Mouse (Mus musculus) urinary bladder, adult 2 months (tissue): ENCODE data around the gene Rhebl1. TPM values are rescaled to one million over a fixed set of nuclear protein-coding genes. Genes with fewer than 3 reads are reported as not detected.

Experiments used
- DNase-seq: peaks from one replicate; pipeline ENCODE4 v3.0.0; 2022; ENCODE audit warnings: low spot score
- polyA plus RNA-seq: library from polyadenylated mRNA; depleted of rRNA; stranded (reverse); fragments of >200 nt; gene quantifications from 2 replicates; pipeline ENCODE4 v1.2.3, GENCODE M21; 2012

The Rhebl1 gene
- polyA plus RNA-seq, 1 experiment, result 12.4 TPM

DNA sequence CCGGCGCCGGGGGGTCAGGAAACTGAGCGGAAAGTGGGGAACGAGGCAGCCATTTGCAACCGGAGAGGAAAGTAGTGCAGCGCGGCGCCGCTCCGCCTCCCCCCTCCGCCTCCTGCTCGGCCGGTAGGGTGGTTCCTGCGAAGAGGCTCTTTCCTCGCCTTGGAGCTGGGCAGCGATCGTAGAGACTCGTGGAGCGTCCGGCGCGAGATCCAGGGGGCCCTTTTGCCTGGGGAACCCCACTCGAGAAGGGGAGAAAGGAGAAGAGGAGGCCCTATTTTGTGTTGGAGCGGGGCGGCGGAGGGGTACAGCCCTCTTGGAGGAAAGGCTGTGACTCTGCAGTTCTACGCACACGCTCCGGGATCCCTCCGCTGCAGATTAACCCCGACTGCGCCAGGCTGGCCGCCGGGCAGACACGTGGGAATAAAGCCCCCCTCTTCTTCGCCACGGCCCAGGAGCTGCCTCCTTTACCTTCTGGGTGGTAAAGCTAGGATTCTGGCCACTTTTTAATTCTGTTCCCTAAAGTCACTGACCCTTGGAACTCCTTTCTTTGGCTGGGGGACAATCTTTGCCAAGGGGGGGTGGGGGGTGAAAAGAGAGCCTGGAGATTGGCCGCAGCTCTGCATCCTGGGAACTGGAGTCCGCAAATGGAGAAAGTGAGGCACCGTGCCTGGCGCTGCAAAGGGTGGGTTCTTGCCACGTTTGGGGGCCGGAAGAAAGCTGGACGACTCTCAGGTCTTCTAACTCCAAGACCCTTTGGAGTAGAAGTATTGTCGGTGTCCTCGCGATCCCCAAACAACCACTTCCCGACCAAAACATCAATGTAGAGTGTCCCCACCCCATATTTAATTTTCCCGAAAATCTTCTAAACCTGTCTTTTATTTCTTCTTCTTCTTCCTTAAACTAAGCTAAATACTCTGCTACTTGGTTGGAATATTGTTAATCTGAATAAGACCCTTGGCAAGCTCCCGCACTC lies 22.1 kb downstream of the Rhebl1 start:
- DNase-seq, result peak; percentile 95

DNA sequence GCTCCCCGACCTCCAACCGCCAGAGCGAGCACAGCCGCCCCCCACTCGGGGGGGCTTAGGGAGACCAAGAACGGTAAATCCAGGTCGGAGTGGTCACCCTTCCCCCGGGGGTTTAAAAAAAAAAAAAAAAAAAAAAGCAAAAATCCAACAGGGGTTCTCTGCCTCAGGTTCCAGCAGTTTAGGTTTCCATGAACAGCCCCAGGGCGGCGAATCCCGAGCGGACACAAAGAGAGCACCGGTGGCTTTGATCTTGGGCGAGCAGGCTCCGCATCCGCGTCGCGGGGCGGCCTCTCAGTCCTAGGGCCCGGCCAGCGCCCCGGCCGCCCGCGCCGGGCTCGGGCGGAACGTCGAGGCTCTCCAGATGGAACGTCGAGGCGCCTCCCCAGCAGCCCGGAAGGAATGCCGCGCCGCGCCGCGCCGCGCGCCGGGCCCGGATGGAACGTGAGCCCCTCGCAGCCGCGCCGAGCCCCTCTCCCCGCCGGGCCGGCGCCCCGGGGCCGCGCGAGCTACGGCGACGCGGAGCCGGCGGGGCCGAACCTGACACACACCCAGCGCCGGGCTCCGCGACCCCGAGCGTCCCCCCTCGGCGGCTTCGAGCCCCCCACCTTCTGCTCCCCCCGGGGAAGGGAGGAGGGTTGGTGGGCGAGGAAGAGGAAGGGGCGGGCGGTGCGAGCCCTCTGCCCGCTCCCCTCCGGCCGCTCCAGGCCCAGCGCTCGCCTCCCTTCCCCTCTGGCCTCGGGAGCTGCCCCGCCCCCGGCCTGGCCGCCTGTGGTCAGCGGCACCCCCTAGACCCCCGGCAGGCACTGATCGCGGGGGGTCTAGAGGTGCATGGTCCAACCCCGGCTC lies 23.0 kb downstream of the Rhebl1 start, which contains the start of gene Kmt2d:
Gene Kmt2d, minus strand, starts transcription at position 135 of the 846 bp plus-strand sequence.
- DNase-seq, result no peak

DNA sequence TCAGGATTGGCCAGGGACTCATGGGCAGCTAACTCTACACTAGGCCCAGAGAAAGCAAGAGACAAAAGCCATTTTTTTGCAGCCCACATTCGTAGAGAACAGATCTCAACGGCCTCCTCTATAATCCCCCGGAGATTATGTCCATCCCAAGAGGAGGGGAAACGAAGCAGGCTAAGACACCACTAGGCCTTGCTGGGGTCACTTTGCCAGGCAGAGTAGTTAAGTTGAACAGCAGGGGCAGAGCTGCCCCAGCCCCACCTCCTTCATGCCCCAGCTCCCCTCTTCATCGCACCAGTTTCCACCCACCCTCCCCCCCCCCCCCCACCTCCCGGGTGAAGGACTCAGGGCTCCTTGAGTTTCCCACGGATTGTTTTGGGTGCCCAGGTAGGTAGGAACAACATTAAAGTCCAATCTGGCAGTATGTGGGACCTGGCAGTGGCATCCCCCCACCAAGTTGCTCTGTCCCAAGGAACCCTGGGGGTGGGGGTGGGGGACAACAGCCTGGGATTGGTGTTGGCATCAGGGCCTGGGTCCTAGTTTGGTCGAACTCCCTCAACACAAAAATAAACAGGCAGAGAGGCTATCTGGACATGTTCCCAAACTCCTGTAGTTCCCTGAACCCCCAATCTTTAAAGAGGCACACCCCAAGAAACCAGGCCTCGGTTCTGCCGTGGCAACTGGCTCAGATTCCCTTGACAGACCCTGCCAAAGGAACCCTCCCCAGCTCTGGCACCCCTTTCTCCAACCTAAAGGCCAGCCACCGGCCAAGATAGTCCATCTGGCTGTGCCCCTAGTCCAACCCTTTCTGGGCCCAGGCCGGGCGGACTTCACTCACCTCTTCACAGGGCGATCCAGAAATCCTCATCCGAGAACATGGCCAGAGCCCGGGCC lies 23.9 kb downstream of the Rhebl1 start:
- DNase-seq, result peak; percentile 35

DNA sequence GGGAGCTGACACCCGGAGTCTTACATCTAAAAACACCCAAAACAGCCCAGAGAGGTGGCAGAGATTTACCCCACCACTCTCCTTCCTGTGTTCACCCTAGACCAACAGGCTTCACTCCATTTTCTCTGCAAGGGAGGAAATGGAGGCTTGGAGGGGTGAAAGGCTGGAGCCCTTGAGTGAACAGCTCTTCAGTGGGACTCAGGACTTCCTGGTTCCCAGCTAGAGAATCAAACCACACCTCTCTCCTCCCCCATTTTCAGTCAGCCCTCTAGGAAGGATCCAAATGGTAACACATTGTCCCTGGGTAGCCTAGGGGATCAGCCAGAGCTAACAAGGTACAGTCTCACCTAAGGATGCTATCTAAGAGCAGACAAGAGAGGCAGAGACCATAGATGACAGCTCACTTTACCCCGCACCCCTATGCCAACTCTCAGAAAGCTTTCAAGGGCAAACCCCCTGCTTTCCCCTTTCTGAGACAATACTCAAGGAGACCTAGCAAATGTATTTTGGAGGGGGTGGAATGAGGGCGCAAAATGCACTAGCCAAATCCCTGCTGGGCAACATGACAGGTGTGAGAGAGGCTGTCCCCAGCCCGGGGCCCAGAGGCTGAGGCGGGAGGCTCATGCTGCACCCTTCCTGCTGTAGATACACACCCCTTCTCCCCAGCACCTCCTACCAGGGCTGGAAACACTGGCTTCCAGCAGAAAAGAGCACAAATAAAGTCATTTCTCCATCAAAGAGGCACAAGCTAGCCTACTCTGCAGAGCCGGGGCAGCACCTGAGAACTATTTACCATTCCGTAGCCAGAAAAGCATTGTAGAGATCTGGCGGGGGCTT lies 24.8 kb downstream of the Rhebl1 start:
- peak; percentile 20 for DNase-seq

DNA sequence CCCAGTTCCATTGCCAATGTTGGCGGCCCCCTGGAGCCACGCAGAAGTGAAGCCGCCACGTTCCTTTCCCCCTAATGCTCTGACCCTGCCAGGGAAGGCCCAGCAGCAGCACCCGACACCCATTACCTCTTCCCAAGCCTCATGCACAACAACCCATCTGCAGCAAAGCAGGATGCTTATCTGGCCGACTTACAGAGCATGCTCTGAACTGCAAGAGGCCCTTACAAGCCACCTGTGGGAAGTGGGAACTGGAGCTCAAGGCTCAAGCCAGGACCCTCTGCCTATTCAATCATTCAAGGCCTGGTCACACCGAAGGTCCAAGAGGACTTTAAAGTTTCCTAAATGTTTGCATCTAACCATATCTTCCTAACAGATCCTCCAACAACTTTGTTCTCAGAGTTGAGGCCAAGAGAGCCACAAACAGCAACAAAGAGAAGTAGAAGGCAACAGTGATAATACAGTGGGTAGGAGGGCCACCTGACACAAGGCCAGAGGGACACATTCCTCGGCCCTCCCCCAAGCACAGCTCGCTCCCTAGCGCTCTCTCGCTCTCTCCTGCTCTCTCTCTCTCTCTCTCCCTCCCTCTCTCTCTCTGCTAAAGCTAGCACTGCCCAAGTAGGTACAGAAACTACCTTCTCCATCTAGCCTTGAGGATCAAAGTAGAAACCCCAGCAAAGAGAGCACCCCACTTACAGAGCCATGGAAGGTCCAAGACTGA lies 25.8 kb downstream of the Rhebl1 start:
- peak; percentile 19 for DNase-seq

DNA sequence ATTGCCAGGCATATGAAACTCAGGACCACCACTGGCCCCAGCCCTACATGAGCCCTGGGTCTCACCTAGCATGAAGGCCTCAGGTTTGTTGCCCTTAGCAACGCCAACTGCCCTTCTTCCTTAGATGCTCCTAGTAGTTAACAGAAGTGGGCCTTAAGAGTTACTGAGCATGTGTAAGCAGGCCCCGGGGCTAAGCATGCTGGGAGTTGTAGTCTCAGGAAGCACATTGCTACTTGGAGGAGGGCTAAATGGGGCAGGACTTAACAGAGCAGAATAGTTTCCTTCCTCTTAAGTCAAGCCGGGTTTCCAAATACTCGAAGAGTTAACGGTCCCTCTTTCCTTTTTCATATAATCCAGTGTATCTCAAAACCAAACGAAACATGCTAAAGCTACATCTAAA lies 27.0 kb downstream of the Rhebl1 start:
- peak; percentile 23 for DNase-seq

DNA sequence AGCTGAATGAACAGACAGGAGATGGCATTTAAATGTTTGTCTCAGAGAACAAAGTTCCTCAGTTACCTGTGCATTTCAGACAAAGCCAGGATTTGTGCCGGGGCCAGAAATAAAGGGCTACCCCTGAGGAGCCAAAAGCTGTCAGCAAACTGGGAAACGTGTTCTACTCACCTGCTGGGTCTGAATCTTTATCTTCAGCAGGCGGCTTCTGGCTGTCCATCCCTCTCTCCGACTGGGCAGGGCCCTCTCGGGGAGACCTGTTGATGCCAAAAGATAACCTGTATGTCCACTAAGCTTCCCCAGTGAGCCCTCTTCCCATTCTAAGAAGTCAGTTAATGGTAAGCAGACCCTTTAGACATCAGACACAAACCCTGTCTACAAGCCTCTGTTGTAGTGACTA lies 27.8 kb downstream of the Rhebl1 start:
- DNase-seq, result no peak

DNA sequence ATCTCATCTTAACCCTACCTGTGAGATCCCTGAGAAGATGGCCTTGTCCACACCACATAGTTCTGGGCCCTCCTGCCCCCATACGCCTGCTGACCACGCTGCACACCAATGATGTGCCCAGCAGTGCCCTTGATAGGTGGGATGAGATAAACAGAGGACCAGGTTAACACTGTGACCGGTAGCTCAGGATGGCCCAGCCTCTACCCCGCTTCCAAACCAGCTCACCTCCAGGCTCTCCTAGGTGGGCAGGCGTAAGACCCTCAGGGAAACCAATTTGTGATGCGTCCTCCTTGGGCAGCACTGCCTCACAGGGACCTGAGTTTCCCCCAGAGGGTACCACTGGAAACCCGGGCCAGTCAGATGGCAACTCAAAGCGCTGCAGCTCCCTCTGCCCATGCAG lies 28.6 kb downstream of the Rhebl1 start:
- DNase-seq, result peak; percentile 21

DNA sequence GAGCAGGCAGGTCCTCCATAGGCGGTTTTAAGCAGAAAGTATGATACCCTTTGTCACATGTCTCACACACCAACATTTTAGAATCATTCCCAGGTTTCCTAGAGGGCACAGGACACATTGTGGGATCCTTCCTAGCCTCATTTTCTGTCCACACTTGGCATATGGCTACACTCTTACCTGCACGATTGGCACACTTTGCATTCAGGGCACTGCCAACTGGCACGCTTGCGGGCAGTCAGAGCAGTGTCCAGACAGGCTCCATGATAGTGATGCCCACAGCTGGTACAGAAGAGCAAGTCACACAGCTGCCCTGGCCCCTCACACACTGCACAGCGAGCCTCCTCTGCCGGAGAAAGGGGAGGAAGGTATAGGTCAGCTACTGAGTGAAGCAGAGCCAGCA lies 29.4 kb downstream of the Rhebl1 start:
- DNase-seq, result no peak

DNA sequence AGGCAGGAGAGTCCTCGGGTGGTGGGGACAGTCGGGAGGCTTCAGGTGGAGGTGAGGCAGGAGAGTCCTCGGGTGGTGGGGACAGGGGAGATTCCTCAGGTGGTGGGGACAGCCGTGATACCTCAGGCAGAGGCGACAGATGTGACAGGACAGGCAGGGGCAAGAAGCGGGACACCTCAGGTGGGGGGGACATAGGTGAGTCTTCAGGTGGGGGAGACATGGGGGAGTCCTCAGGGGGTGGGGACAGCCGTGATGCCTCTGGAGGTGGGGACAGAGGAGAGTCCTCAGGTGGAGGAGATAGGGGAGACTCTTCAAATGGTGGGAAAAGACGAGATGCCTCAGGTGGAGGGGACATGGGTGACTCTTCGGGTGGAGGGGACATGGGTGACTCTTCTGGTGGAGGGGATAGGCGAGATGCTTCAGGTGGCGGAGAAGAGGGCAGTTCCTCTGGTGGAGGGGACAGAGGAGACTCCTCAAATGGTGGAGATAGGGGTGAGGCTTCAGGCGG lies 30.8 kb downstream of the Rhebl1 start:
- DNase-seq, result no peak

DNA sequence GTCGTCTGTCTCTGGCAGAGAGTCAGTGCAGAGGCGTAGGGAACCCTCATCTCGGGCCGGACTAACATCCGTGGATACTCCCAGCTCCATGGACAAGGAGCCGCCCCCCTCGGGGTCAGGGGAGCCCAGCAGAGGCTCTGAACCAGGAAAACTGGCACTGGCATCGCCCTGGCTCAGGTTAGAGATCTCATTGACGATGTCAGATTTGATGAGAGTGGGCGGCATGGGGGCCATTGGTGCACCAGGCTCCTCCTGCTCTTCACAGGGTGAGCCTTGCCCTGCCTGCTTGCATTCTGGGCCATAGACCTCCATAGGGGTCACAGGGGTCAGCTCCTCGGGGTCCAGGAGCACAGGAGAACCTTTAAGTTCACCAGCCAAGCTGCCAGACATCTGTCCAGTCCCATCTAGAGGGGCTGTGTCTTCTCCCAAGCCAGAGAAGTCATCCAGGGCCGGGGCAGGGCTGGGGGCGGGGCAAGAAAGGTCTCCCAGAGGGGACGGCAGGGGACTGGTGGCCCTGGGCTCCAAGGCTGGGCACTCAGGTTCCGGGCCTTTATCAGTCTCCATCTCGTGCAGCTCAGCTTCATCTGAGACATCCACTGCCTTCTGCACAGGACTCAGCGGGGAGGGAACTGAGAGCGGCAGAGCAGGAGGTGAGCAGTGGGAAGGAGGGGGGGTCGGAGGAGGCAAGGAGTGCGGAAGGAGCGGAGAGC lies 32.5 kb downstream of the Rhebl1 start:
- DNase-seq, result peak; percentile 19

DNA sequence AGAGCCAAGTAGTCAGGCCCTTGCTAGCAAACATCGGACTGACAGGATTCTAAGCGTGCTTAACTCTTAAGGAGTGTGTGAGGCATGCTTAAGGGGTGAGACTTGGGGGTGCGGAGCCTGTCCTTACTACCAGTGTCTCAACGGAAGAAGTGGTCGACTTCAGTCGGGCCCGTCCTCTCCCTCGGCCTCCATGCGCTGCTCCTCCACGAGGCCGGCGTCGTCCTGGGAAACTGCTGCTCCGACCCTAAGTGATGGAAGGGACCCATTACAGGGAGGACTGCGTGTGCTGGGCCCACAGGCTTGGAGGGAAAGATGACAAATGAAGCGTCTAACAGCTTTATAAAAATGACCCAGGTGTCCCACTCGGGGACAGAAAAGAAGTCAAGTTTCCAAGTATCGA lies 33.4 kb downstream of the Rhebl1 start:
- no peak for DNase-seq

DNA sequence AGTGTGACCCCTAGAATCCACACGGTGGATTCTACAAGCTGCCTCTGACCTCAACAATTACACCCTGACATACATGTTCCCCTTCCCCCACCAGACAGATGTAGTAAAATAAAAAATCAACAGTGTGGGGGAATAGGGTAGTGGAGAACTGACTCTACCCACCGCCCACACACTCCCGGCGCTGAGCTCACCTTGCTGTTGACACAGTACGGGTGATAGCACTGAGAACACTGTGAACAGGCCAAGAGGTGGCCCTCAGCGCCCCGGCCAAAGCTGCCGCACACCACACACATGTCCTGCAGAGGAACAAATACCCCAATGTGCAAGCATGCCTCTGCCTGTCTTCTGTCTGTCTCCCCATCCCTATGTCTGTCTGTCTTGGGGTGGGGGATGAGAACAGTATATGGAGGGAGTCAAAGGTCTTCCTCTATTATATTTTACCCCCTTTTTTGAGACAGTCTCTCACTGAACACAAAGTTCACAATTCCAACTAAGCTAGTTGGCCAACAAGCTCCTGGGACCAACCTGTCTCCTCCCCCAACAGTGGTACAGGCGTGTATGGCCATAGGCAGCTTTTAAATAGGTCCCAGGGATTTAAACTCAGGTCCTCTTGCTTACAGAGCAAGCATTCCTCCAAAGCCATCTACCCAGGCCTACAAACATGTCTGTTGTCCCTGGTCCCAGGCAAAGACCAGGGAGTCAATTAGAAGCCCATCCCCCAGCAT lies 34.9 kb downstream of the Rhebl1 start:
- DNase-seq, result peak; percentile 18

DNA sequence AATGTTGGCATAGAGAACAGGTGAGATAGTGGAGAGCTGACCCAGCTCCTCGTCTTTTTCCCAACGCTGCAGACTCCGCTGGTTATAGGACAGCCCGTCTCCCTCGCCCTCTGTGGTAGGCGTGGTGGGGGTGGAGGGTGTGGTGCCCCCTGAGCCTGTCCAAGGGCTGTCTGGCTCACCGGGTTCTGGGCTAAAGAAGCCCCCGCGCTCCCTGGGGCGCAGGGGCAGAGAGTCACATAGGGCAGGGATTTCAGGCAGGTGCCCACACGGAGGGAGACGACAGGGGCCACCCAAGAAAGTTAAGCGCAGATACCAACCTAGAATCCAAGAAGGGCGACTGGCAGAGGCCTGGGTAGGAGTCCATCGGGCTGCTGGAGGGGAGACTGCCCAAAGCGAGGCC lies 40.1 kb downstream of the Rhebl1 start:
- DNase-seq, result no peak

DNA sequence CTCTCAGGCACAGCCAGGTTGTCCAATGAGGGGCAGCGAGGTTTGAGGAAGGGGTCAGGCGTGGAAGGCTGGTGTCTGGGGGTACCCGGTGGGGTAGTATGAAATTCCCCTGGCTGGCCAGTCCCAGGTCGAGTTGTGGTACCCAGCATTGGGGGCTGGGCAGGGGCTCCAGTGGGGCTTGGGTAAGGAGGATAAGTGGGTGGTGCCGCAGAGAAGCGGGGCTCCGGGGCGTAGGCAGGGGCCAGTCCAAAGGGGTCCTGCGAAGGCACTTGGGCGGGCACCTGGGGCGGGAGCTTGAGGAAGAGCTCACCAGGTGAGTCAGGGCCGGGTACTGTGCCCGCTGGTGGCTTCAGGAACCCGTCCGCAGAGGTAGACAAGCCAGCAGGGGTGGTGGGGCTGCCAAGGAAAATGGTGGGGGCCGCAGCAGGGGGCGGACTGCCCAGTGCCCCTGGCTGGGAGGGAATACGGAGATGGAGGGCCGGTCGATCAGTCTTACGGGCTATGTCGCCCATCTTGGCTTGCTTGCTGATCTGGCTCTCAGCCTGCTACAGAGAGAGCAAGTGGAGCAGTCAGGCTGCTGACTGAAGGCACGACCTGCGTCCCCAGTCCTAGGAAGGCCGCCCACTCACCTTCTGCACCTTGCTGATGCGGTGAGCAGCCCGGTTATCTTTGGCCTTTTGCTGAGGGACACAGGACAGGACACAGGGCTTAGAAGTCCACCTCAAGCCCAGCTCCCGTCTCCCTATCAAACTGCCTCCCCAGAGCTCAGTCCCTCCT lies 41.0 kb downstream of the Rhebl1 start:
- no peak for DNase-seq

DNA sequence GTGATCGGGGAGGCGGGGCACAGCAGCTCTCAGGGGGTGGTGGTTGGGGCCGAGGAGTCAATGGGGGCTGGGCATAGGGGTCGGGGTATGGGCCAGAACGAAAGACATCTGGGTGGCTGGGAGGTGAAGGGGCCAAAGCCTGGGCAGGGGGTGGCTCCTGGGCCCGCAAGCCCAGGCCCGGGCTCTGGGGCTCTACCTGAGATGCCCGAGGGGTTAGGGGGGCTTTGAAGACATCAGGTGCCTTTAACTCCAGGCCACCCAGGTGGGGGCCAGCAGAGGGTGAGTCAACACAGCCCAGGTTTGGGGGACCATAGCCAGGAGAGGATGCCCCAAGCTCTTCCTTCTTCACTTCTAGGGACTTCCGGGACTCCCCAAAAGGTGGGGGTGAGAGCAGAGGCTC lies 41.6 kb downstream of the Rhebl1 start:
- DNase-seq, result no peak

DNA sequence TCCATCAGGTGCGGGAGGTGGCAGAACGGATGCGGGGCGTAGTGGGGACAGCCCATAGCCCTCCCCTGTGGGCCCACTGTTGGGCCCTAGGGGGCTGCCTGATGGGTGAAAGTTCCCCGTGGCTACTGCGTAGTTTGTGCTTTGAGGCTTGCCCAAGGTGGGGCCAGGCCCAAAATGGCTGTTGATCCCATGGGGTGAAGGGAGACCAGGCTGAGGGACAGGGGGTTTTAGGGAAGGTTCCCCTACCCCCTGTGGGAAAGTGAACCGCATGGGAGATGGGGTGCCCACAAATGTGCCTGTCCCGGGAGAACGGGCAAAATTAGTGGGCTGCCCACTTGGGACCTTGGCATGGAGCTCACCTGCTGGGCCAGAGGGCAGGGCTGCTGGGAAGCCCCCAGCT lies 42.3 kb downstream of the Rhebl1 start:
- no peak for DNase-seq
